Mouse (Mus musculus): Measurements from ENCODE around the gene Sh3pxd2a. TPM values are rescaled to one million over a fixed set of nuclear protein-coding genes. Genes with fewer than 3 reads are reported as not detected.

The Sh3pxd2a gene
- total and polyA plus RNA-seq, 3 experiments: 3.9 to 11.3 TPM; not detected in 1

GRCm38 (mm10) chr19:47421128-47421898 is 42.9 kb downstream of the Sh3pxd2a start:
- TF ChIP-seq EP300 (IDR thresholded peaks at IDR 0.05; ENCODE audit: low read depth in 1 of 2, low read length in 2 of 2) (no peak), ZNF384 (IDR thresholded peaks at IDR 0.05; ENCODE audit: low read depth, low read length) (no peak)
- Histone ChIP-seq H3K4me3 (ENCODE audit: control insufficient read depth in 1 of 2, insufficient read depth in 1 of 2, low read depth in 2 of 2, low read length in 2 of 2) (no peak overlapping the region), H3K4me1 (ENCODE audit: control insufficient read depth in 1 of 2, insufficient read depth in 2 of 2, low read length in 2 of 2) (no peaks in the 10 kb centered on the region), H3K27ac (ENCODE audit: control insufficient read depth, low read depth, low read length) (no peak overlapping the region), H3K79me2 (ENCODE audit: control insufficient read depth, insufficient read depth, low read length, poor library complexity) (no peaks in the 10 kb centered on the region), H3K9me3 (replicated peaks; ENCODE audit: insufficient read depth, low read length) (no peaks in the 10 kb centered on the region), H3K9ac (ENCODE audit: control insufficient read depth, low read depth, low read length, poor library complexity, severe bottlenecking) (no peak overlapping the region), H3K27me3 (ENCODE audit: control insufficient read depth in 1 of 2, insufficient read depth in 2 of 2, low read length in 2 of 2) (no peaks in the 10 kb centered on the region), H3K36me3 (ENCODE audit: control insufficient read depth in 1 of 2, insufficient read depth in 2 of 2, low read length in 2 of 2) (no peaks in the 10 kb centered on the region)
- no peak for DNase-seq (ENCODE audit: low read depth, low spot score)

GRCm38 (mm10) chr19:47420539-47420938 is 43.7 kb downstream of the Sh3pxd2a start:
- Histone ChIP-seq H3K27ac (ENCODE audit: control insufficient read depth, low read depth, low read length) (no peak overlapping the region), H3K36me3 (ENCODE audit: control insufficient read depth in 1 of 2, insufficient read depth in 2 of 2, low read length in 2 of 2) (no peaks in the 10 kb centered on the region), H3K4me1 (ENCODE audit: control insufficient read depth in 1 of 2, insufficient read depth in 2 of 2, low read length in 2 of 2) (no peaks in the 10 kb centered on the region), H3K9ac (ENCODE audit: control insufficient read depth, low read depth, low read length, poor library complexity, severe bottlenecking) (no peak overlapping the region), H3K79me2 (ENCODE audit: control insufficient read depth, insufficient read depth, low read length, poor library complexity) (no peaks in the 10 kb centered on the region), H3K9me3 (replicated peaks; ENCODE audit: insufficient read depth, low read length) (no peaks in the 10 kb centered on the region), H3K4me3 (ENCODE audit: control insufficient read depth in 1 of 2, insufficient read depth in 1 of 2, low read depth in 2 of 2, low read length in 2 of 2) (no peak overlapping the region), H3K27me3 (ENCODE audit: control insufficient read depth in 1 of 2, insufficient read depth in 2 of 2, low read length in 2 of 2) (no peaks in the 10 kb centered on the region)
- TF ChIP-seq CHD2 (IDR thresholded peaks at IDR 0.05; ENCODE audit: low read length) (no peak), KAT2A (conservative IDR thresholded peaks at IDR 0.05; ENCODE audit: low read depth, low read length) (no peak), JUND (IDR thresholded peaks at IDR 0.05; ENCODE audit: low read depth, low read length) (no peak), MXI1 (IDR thresholded peaks at IDR 0.05; ENCODE audit: low read depth, low read length) (no peak), GATA1 (IDR thresholded peaks at IDR 0.05; ENCODE audit: low read depth, low read length) (no peak), RCOR1 (IDR thresholded peaks at IDR 0.05; ENCODE audit: low read depth, low read length) (no peak), USF2 (IDR thresholded peaks at IDR 0.05; ENCODE audit: borderline replicate concordance in 1 of 2, insufficient read depth in 1 of 2, low read depth in 1 of 2, low read length in 2 of 2) (no peak), EP300 (IDR thresholded peaks at IDR 0.05; ENCODE audit: low read depth in 1 of 2, low read length in 2 of 2) (no peak), NRF1 (IDR thresholded peaks at IDR 0.05; ENCODE audit: insufficient read depth, low read depth, low read length, poor library complexity, severe bottlenecking) (no peak), RAD21 (IDR thresholded peaks at IDR 0.05; ENCODE audit: low read depth, low read length) (no peak), ZNF384 (IDR thresholded peaks at IDR 0.05; ENCODE audit: low read depth, low read length) (no peak), CTCF (IDR thresholded peaks at IDR 0.05 in 2 of 3, conservative IDR thresholded peaks at IDR 0.05 in 1 of 3; ENCODE audit: control insufficient read depth in 1 of 3, insufficient read depth in 1 of 3, low read depth in 2 of 3, low read length in 3 of 3, poor library complexity in 1 of 3, severe bottlenecking in 1 of 3) (no peak), POLR2A (IDR thresholded peaks at IDR 0.05; ENCODE audit: control insufficient read depth in 1 of 2, insufficient read depth in 1 of 2, low read depth in 1 of 2, low read length in 2 of 2, poor library complexity in 1 of 2) (no peak), POLR2AphosphoS2 (IDR thresholded peaks at IDR 0.05; ENCODE audit: low read length) (no peak), POLR2AphosphoS5 (IDR thresholded peaks at IDR 0.05; ENCODE audit: borderline replicate concordance, low read depth, low read length) (no peak), NELFE (IDR thresholded peaks at IDR 0.05; ENCODE audit: low read depth, low read length) (no peak), TBP (IDR thresholded peaks at IDR 0.05; ENCODE audit: low read depth, low read length) (no peak), MAZ (IDR thresholded peaks at IDR 0.05; ENCODE audit: low read depth, low read length) (no peak), BHLHE40 (IDR thresholded peaks at IDR 0.05; ENCODE audit: borderline replicate concordance, low read depth, low read length) (no peak)
- no peak for DNase-seq (ENCODE audit: low read depth, low spot score)
